Mouse (Mus musculus): ENCODE measurements around the gene Dennd2a.

- no peak for TF ChIP-seq CTCF (IDR thresholded peaks at IDR 0.05; ENCODE audit: borderline replicate concordance, extremely low read depth, insufficient read depth, insufficient read length)
- no peak for TF ChIP-seq POLR2A (IDR thresholded peaks at IDR 0.05; ENCODE audit: borderline replicate concordance, extremely low read depth, insufficient read depth, insufficient read length, poor library complexity, severe bottlenecking)
These were observed 117.5 kb downstream of the Dennd2a start for GRCm38 (mm10) chr6:39440207-39440606.

All from brain, embryonic 14.5 days (tissue).